Mouse (Mus musculus): ENCODE results near the gene AC109138.7.

AC109138.7 gene

DNA sequence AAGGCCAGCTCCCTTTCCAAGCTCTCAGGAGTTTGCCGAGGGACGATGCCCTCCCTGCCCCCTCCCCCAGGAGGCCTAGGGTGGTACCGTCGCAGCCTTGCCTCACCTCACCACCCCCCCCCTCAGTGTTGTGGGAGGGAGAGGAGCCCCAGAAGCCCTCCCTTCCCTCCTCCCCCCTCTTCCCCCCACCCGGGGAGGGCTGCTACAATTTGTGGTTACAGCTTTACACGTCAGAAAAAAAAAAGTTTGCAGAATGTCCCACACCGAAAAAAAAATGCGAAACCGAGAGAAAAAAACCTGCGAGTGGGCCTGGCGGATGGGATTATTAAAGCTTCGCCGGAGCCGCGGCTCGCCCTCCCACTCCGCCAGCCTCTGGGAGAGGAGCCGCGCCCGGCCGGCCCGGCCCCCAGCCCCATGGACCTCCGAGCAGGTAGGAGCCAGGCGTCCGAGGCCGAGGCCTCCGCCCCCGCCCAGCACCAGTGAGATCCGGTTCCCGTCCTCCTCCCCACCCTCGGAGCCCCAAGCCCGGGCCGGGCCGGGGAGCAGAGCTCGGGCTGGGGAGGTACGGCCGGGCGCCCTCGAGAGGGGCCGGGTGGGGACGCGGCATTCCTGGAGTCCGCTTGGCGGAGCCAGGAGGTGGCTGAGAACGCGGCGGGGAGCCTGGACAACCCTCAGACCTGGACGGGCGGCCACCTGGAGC lies at the start of gene AC109138.7, which contains the start of gene Clcf1:
TSS of gene AC109138.7 (plus strand) at position 287 of the 700 bp plus-strand sequence.
TSS of gene Clcf1 (plus strand) at position 168 of the 700 bp plus-strand sequence.
- no peak for DNase-seq (ENCODE audit: low read depth, low spot score)

DNA sequence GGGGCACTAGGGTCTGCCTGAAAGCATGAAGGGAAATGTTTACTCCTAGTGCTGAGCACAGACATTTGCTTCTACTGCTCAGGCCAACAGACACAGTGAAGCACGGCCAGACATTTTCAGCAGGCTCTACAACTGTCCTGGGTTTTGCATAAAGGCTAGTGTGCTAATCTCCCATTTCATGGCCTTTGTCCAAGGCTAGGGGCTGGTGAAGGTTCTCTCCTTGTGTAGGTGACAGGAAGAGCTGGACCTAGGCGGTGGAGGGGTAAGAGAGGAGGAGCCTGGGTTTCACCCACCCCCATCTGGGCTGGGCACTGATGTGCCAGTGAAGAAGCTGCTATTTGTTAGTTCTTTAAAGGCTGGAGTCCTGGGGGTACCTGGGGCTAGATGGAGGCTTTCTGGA lies 49.4 kb upstream of the AC109138.7 start:
- no peak for DNase-seq (ENCODE audit: low read depth, low spot score)

DNA sequence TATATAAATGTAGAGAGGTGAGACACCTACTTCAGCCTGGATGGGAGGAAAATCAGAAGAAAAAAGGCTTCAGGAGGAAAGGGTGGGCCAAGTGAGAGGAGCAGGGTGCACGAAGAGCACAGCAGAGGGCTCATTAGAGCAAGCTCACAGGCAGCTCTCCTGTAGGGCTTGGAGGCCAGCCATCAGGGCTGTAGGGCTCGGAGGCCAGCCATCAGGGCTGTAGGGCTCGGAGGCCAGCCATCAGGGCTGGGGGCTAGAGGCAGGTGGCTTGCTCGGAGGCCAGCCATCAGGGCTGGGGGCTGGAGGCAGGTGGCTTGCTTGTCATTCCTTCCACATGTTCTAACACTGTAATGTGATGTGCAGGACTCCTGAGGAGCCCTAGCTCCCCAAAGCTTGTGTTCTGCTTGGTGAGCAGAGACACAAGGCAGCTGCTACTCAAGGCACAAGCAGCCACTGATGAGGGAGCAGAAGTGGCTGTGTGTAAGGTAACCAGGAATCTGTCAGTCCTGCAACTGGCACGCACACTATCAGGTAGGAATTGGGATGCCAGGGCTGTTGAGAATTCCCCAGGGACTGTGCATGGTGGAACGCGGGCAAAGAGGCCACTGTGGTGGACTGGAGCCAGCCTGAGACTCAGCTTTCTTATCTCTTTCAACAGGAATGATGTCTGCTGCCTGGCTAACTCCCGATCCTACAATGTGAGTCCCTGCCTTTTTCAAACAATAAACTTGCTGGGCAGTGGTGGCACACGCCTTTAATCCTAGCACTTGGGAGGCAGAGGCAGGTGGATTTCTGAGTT lies 47.3 kb upstream of the AC109138.7 start:
- no peak for DNase-seq (ENCODE audit: low read depth, low spot score)

DNA sequence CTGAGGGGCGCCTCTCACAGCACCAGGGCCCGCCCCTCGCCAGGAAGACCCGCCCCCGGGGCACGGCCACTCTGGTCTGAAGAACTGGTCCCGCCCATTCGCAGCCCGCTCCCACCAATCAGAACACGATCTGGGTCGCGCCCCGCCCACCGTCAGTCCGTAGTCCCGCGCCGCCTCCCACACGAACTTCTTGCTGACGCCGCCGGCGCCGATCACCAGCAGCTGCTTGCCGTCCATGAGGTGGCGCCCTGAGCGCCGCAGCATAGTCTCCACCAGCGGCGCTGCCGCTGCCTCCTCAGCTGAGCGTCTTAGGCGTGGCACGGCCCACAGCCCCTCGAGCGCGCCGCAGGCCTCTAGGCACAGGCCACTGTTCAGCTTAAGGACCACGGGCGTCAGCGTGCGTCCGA lies 44.8 kb upstream of the AC109138.7 start:
- peak; percentile 99 for DNase-seq (ENCODE audit: low read depth, low spot score)

DNA sequence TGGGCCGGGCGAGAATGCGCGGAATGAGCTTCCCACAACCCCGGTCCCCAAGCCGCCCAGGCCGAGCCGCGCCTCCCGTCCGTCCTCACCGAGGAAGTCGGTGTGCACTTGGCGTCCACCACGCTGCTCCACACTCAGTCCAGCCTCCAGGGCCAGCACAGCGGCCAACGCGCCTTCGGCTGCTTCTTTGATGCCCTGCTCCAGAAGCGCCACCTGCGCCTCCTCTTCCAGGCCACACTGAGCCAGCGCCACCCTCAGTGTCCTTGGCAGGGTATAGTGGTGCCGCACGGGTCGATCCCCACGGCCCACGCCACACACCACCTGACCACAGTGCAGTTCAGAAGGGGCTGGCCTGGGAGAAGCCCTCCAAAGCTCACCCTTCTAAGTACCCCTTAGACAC lies 44.3 kb upstream of the AC109138.7 start:
- no peak for DNase-seq (ENCODE audit: low read depth, low spot score)

DNA sequence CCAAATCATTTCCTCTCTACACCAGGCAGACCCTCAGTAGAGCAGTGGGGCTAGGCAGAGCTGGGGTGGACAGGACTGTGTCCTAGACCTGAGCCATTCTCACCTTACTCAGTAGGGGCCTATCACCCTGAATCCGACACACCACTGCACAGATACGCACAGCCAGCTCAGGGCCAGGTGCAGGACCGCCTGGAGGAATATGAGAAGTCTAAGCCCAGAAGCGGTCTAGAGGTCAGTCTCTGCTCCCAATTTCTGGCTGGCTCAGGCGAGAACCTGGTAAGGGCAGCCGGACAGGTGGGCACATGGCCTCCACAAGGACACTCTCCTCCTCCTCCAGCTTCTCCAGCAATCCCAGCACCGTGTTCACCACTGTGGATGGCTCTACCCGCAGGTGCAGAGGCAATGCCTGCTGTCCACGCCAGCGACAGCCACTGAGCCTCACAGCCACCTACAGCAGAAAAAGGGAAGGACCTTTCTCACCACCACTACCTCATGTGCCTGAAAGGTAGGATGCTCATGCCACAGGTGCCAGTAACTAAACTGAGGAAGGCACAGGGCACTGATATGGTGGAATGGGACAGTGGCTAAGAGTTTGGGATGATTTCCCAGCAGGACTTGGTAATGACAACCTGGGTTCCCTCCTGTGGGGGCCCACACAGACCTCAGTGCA lies 43.3 kb upstream of the AC109138.7 start:
- DNase-seq (ENCODE audit: low read depth, low spot score): no peak

DNA sequence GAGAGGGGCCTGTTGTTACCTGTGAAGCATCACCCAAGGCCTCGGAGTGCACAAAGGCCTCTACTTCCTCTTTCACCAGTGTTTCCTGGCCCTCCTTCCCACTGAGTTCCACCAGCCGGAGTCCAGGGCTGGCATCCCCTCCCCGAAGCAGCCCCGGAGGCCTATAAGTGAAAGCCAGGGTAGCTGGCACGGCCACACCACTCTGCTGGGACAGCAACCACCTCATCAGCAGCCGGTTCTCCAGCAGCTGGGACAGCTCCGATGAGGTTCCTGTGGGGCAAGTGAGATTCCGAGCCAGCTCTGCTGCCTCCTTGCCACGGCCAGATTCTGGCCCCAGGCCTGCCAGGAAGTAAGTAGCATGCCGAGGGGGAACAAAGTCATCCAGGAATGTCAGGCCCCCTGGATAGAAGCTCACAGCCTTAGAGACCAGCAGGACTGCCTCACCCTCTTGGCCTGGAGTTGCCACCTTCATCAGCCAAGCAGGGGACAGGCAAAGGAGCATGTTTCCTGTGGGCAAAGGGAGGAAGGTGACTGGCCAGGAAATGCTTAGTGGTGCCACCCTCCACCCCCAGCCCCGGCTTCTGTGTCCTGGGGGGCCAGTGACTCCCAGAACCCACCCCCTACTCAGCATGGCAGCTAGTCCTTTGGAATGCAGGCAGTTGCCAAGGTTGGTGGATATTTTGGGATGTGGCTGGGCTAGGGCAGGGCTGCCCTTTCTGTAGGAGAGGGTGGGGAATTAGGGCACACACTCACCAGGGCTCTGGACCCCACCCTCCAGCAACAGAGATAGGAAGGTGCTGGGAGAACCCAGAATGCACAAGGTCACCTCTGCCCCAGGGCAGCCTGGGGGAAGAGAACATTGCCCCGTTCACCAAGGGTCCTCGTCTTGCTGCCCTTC lies 42.5 kb upstream of the AC109138.7 start:
- DNase-seq (ENCODE audit: low read depth, low spot score): no peak

DNA sequence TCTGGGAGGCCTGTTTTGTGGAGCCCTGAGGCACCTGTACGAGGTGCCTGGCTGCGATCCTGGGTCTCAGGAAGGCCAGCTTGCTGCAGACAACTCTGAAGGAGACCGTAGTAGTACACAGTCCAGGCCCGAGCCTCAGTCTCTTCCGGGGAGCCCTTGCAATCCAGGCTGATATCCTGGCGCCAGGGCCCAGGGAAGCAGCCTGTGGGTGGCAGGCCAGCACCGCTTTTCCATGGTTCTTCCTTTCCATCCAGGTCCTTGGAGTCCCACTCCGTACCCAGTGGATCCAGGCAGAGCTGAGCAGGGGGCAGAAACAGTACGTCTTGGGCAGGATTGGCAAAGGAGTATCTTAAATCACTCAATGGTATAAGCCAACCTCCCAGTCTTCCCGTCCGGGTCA lies 41.2 kb upstream of the AC109138.7 start:
- no peak for DNase-seq (ENCODE audit: low read depth, low spot score)

DNA sequence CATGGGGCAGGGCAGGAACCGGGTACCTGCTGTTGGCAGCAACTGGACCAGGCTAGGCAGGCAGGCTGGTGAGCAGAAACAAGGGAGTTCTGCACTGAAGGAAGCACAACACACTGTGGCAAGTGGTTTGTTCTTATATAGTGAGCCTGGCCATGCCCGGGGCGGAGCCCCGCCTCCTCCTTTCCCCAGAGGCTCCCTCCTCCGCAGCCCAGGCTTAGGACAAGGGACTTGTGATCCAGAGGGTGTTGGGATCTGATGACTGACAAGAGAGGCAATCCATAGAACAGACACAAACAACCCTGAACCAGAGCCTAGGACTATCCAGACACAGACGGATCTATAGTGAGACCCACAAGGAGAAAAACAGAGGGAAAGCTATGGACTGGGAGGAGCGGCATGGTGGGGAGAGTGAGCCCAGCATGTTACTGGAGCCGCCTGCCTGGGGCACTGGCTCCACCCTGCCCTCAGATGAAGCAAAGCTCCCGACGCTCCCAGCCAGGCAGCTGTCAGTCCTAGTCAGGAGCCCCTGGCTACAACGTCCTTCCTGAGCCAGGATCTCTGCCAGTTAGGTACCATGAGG lies 38.7 kb upstream of the AC109138.7 start, which contains the start of gene Carns1:
TSS of gene Carns1 (minus strand) at position 112 of the 580 bp plus-strand sequence.
- DNase-seq (ENCODE audit: low read depth, low spot score): no peak

DNA sequence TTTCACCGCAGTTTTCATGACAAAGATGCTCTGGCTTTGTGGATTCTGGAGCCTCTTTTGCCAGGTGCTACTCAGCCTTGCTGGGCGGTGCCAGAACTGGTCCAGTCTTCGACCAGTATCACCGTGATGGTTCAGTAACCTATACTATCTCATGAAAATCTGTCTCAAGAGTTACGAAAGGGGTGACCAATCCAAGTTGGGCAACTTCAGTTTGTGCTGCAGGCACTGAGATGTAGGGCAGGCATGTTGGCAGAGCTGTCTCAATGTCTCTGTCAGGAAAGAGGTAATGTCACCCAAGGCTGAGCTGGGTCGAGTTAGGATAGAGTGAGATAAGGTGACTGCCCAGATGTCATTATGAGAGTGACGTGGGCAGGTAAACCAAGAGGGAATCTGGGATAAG lies 33.7 kb upstream of the AC109138.7 start:
- no peak for DNase-seq (ENCODE audit: low read depth, low spot score)

DNA sequence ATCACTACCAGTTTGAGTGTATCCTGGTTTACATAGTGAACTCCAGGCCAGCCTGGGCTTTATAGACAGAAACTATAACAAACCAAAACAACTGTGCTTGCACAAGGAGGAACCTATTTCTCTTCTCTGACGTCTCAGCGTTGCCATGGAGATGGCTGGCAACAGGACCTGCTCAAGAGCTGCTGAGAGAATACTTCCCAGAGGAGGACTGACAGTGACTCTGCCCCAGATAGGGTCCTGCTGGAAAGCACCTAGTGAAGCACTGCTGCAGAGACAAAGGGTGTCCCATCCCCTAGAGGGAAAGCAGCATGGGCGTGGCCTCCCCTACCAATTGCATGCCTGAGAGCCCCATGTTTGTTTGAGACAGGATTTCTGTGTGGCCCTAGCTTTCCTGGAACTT lies 32.3 kb upstream of the AC109138.7 start:
- peak; percentile 51 for DNase-seq (ENCODE audit: low read depth, low spot score)

DNA sequence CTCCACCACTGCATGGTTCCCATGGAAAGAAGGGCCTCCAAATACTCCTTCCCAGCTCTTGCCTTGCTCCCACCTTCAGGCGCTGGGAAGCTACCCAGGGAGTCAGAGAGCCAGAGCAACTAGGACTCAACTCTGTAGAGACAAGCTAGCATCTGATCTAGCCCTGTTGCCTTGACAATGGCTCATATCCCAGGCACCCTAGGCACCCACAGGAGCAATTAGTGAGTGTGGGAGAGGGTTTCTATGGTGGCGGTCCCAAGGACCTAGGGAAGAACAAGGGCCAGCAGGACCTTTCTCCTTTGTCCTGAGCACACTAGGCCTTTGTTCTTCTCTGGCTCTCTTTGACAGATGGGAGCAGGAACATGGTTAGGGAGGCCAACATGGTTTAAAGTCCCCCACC lies 30.5 kb upstream of the AC109138.7 start:
- no peak for DNase-seq (ENCODE audit: low read depth, low spot score)

DNA sequence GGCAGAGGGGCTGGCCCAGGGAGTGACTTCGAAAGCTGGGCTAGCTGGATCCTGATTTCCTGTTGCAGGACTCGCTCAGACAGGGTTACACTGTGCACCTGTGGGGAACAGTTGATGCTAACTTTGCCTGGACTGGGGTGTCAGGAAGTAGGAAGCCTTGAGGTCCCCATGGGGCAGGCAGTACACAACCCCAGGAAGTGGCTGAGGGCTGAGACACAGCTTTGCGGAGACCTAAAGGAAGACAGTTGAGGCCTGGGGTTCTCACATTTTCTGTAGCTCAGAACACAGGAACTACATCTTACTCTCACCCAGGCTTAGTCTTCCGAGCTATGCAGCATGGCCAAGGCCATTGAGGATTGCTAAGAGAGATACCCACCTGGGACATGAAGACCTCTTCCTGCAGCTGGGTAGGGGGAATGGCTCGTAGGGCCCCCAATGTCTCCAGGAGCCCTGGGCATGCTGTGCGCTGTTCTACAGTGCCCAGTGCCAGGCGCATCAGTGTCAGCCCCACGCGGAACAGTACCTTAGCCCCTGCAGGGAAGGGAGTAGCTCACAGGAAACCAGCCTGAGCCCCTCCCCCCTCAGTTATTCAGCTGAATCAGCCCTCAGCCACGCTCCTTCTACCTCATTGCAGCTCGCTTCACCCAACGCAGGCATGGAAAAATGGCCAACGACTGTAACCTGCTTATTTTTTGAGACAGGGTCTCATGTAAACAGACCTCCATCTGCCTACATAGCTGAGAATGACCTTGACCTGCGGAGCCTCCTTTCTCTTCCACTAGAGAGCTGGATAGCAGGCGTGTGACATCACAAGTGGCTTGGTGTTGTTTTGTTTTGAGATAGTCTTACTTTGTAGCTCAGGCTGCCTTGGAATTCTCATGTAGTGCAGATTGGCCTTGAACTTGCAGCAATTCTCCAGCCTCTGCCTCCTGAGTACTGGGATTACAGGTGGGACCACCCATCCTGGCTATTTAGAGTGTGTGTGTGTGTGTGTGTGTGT lies 28.9 kb upstream of the AC109138.7 start:
- DNase-seq (ENCODE audit: low read depth, low spot score): peak; percentile 67

DNA sequence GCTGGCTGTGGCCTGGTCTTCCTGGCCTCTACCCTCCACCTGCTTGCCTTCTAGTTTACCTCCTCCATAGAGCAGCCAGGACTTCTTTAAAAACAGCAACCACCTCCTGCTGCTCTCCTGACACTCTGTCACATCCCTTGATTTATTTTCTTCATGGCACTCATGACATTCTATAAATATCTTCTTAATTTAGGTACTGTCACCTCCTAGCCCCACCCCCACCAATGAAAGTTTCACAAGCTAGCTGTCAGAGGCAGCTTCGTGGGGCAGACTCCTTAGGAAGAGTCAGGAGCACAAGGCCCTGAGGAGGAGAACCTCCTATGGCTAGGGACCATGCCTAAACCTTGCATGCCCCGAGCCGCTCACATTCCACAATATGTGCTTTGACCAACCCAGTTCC lies 26.9 kb upstream of the AC109138.7 start:
- DNase-seq (ENCODE audit: low read depth, low spot score): no peak

DNA sequence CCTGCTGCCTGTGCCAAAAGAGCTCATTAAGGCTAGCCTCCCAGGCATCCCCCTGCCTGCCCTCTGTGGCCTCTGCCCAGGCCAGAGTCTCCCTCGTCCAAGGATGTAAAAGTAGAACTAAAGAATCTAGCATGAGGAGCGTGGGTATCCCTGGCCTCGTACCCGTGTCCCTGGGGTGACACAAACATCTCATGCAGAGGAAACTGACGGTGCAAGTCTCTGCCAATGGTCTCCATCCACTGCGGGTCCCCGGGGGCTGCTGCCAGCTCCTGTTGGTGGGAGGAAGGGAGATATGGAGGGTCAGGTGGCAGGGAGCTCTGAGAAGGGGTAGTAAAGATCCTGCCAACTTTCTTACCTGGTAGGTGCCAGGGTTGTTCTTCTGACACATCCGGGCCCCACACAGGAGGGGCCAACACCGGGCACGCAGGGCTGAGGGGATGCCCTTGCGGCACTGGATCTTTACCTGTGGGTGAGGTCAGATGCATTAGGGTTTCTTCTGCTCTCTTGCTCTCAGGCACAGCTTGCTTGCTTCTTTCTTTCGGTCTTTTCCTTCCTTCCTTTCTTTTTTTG lies 25.0 kb upstream of the AC109138.7 start:
- no peak for DNase-seq (ENCODE audit: low read depth, low spot score)

DNA sequence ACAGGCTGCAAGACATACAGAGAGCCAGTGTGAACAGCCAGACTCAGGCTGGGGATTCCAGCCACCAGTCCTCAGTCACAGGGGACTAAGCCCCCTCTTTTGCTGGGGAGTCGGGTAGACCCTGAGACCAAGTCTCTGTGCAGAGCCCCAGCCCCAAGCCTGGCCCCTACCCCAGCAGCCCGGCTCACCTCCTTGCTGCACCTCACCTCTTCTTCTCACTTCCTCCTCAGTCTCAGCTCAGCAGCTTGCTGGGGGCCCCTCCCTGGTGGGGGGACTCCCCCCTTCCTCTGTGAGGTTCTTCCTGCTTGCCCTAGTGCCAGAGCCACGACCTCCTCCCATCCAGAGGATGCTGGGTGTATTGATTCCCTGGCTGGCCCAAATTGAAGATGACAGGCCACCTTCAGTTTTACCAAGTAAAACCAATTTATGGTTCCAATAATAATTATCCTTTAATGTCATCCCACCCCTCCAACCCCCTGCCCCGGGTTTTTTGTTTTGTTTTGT lies 23.3 kb upstream of the AC109138.7 start, which contains the start of gene Tbc1d10c:
TSS of gene Tbc1d10c (minus strand) at position 454 of the 504 bp plus-strand sequence.
- DNase-seq (ENCODE audit: low read depth, low spot score): no peak

DNA sequence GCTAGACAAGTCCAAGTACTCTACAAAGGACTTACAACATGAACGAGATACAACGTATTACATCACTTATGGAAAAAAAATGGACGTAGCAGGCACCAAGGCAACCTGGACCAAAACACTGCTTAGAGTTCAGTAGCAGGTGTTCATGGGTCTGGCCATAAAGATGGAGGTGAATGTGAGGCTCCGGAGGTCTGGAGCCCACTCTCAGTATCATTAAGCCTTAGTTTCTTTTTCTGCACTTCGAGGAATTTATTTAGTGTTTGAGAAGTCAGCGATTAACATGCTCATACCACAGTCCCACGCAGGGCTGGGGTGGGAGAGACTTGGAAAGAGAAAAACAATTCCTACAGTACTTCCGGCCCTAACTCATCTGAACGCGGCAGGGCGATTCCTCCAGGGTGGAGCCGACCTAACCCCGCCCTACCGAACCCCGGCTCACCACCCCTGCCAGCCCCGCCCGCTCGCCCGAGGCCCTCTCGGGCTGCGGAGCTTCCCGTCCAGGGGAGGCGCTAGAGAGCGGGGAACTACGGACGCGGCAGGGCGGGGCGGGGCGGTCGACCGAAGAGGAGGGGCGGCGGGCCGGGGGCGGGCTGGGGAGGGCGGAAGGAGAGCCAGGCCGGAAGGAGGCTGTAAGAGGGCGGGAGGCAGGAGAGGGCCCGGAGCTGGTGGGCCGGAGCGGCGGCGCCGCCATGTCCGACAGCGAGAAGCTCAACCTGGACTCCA lies 22.5 kb upstream of the AC109138.7 start, which contains the start of gene Ppp1ca:
TSS of gene Ppp1ca (plus strand) at position 538 of the 723 bp plus-strand sequence.
- DNase-seq (ENCODE audit: low read depth, low spot score): peak; percentile 91
